Mouse (Mus musculus) inflammation-experienced regulatory T-cells, adult 16 weeks (primary cell): ENCODE measurements around the gene Kank1. TPM values are rescaled to one million over a fixed set of nuclear protein-coding genes. Genes with fewer than 3 reads are reported as not detected.

Experiments used
- polyA plus RNA-seq: library from polyadenylated mRNA; unstranded; fragments of 100-300 nt; shearing (Covaris generic); gene quantifications from one replicate; pipeline ENCODE4 v1.2.1, GENCODE M21; 2017

The Kank1 gene
- polyA plus RNA-seq: not detected

GRCm38 (mm10) chr19:25236596-25237491 is at the start of gene Kank1:
TSS of gene Kank1 (plus strand) at chr19:25236975.

Other genes starting within 250 kb of the Kank1 start
- 212 TPM for gene Dock8, start 237.4 kb upstream of the Kank1 start, polyA plus RNA-seq